Mouse (Mus musculus) embryonic stem cell, embryonic (primary cell): ENCODE measurements around the gene Ogg1.

Experiments used
- CTCF ChIA-PET, 4 experiments: fragments of 300-600 bp in 2 of 4; fragments of 350-600 bp in 2 of 4; sonication (Branson Sonifier 250); formaldehyde crosslinking; loops; one replicate each; lab custom pipeline; 2022; ENCODE audit warnings: inconsistent platforms in 2 of 4; lab: Charles Lee
- POLR2A ChIA-PET, 4 experiments: fragments of 300-600 bp in 2 of 4; fragments of 350-600 bp in 2 of 4; sonication (Branson Sonifier 250); formaldehyde crosslinking; loops; one replicate each; lab custom pipeline; 2022; ENCODE audit warnings: antibody characterized with exemption in 4 of 4, inconsistent platforms in 1 of 4; lab: Charles Lee

The Ogg1 gene

GRCm38 (mm10) chr6:113326533-113327315 lies at the start of gene Ogg1:
Ogg1 (plus strand) TSS chr6:113326972.
- CTCF ChIA-PET, result interaction anchor here in 1 of 4 experiments (1.0 kb wide), 1 partner anchor 41 kb away, joined by 3 read pairs; no protein-coding TSS in a partner anchor
- POLR2A ChIA-PET, result interaction anchor here in 3 of 4 experiments (0.6 to 4.3 kb wide), 37 partner anchors 10 to 372 kb away, joined by 3 to 50 read pairs (median 4); partner anchors contain the start of genes Brpf1 (in 2 of the 3), Camk1 (in 1 of the 3), Cpne9 (in 1 of the 3) and Mtmr14 (in 1 of the 3)

DNA sequence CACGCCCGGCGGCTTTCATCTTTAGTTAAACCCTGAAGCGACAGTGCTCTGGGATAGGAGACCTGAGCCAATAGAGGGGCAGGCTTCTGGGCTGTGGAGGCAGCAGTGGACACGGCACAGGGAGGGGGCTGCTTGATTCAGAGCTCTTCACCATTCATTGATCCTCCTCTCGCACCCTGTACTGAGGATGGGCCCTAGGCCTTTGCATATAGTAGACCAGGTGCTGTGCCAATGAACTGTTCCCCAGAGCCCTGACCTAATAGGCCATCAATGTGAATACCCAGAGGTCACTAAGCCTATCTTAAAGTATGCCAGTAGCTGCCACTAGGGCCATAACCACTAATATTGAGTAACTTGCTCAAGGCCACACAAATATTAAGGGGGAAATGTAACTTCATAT lies 45.1 kb upstream of the Ogg1 start:
- ChIA-PET POLR2A (interaction anchor here in 3 of 4 experiments (0.6 to 7.4 kb wide), 11 partner anchors 13 to 186 kb away, joined by 3 to 64 read pairs (median 7); partner anchors contain the start of genes Brpf1 (in 2 of the 3) and Ogg1 (in 1 of the 3)), CTCF (interaction anchor here in 1 of 4 experiments (1.0 to 2.5 kb wide), 2 partner anchors 21 to 73 kb away, joined by 5 to 12 read pairs; no protein-coding TSS in a partner anchor)

- ChIA-PET POLR2A (interaction anchor here in 3 of 4 experiments (0.7 to 7.4 kb wide), 23 partner anchors 12 to 458 kb away, joined by 3 to 64 read pairs (median 5); partner anchors contain the start of genes Brpf1 (in 2 of the 3), Ogg1 (in 2 of the 3), Camk1 (in 1 of the 3) and Rpusd3 (in 1 of the 3)), CTCF (interaction anchor here in 2 of 4 experiments (0.7 to 2.5 kb wide), 4 partner anchors 20 to 73 kb away, joined by 3 to 12 read pairs (median 4); no protein-coding TSS in a partner anchor)
Measured at GRCm38 (mm10) chr6:113282101-113282802, 44.5 kb upstream of the Ogg1 start, which contains the start of gene Cpne9. Cpne9 (plus strand) TSS chr6:113282307.

DNA sequence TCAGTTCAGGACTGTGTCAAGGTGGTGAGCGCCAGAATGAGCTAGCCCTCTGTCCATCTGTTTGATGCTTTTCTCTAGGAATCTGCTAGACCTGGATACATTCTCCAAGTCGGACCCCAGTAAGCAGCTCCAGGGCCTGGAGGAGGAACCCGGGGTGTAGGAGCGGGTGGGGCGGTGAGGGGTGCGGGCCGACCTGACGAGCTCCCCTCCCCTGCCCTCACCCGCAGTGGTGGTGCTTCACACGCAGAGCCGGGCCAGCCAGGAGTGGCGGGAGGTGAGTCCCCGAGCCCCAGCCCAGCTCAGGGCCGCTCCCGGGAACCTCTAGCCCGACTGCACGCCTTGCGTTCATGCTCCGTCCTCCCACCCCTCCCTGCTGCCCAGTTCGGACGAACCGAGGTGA lies 43.8 kb upstream of the Ogg1 start:
- ChIA-PET CTCF (interaction anchor here in 2 of 4 experiments (0.6 to 2.5 kb wide), 7 partner anchors 19 to 245 kb away, joined by 3 to 12 read pairs (median 3); no protein-coding TSS in a partner anchor), POLR2A (interaction anchor here in 3 of 4 experiments (0.5 to 7.4 kb wide), 32 partner anchors 8 to 457 kb away, joined by 3 to 64 read pairs (median 4); partner anchors contain the start of genes Brpf1 (in 2 of the 3), Ogg1 (in 2 of the 3), Camk1 (in 1 of the 3) and Mtmr14 (in 1 of the 3))

- CTCF ChIA-PET, result interaction anchor here in 3 of 4 experiments (0.6 to 2.5 kb wide), 8 partner anchors 13 to 839 kb away, joined by 3 to 12 read pairs (median 4); no protein-coding TSS in a partner anchor
- POLR2A ChIA-PET, result interaction anchor here (0.5 to 7.4 kb wide), 34 partner anchors 9 to 456 kb away, joined by 3 to 64 read pairs (median 4); partner anchors contain the start of genes Brpf1 (in 2 of the 4), Mtmr14 (in 2 of the 4), Ogg1 (in 2 of the 4) and Camk1 (in 1 of the 4)
Measured at GRCm38 (mm10) chr6:113283500-113283899, 43.3 kb upstream of the Ogg1 start.

DNA sequence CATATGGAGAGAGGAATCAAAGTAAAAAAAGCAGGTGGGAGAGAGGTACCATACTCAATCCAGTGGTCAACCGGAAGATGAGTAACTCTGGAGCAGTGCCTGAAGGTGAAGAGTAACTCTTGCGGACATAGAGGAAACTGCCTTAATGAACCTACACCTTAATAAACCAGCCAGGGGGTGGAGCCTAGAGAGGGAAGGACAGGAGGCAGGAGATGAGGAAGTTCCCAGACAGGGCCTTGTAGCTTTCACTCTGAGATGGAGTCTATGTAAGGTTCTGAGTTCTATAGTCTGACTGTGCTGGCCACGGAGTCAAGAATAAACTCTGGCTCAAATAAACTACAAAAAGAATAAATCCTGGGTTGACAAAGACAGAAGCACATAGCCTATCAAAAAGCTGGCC lies 41.8 kb upstream of the Ogg1 start:
- CTCF ChIA-PET, result no interaction called here
- POLR2A ChIA-PET, result interaction anchor here in 3 of 4 experiments (1.0 to 7.4 kb wide), 11 partner anchors 9 to 327 kb away, joined by 3 to 64 read pairs (median 6); partner anchors contain the start of genes Brpf1 (in 2 of the 3), Camk1 (in 1 of the 3) and Thumpd3 (in 1 of the 3)

DNA sequence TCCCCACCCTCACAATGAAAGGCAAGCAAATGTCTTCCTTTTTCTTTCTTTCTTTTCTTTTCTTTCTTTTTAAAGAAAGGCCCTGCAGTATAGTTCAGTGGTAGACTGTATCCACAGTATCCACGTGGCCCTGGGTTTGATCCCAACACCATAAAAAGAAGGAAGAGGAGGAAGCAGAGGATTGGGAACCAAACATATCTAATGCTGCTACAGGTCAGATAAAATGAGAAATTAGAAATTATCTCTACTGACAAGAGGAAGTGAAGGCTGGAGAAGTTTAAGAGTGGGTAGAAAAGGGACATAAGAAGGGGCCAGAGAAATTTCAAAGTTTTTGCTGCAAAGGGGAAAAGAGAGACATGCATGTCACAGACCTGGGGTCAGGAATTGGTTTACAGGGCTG lies 40.5 kb upstream of the Ogg1 start:
- CTCF ChIA-PET, result no interaction called here
- POLR2A ChIA-PET, result interaction anchor here in 1 of 4 experiments (2.5 to 7.4 kb wide), 3 partner anchors 10 to 20 kb away, joined by 5 to 64 read pairs (median 54); partner anchors contain the start of gene Brpf1

GRCm38 (mm10) chr6:113287236-113287635 lies 39.5 kb upstream of the Ogg1 start:
- POLR2A ChIA-PET, result interaction anchor here in 2 of 4 experiments (1.5 to 3.0 kb wide), 3 partner anchors 9 to 21 kb away, joined by 3 to 15 read pairs (median 5); partner anchors contain the start of gene Brpf1 (in 1 of the 2)
- CTCF ChIA-PET, result no interaction called here

- POLR2A ChIA-PET, result interaction anchor here in 3 of 4 experiments (0.5 to 3.0 kb wide), 11 partner anchors 9 to 105 kb away, joined by 3 to 15 read pairs (median 4); partner anchors contain the start of gene Brpf1 (in 2 of the 3)
- CTCF ChIA-PET, result interaction anchor here in 2 of 4 experiments (0.7 to 1.5 kb wide), 3 partner anchors 11 to 16 kb away, joined by 6 to 7 read pairs (median 6); no protein-coding TSS in a partner anchor
Measured at GRCm38 (mm10) chr6:113289346-113289745, 37.4 kb upstream of the Ogg1 start.

- POLR2A ChIA-PET, result interaction anchor here in 2 of 4 experiments (1.5 to 3.0 kb wide), 5 partner anchors 11 to 18 kb away, joined by 4 to 15 read pairs (median 4); partner anchors contain the start of gene Brpf1 (in 2 of the 2)
- CTCF ChIA-PET, result no interaction called here
Measured at GRCm38 (mm10) chr6:113290346-113290745, 36.4 kb upstream of the Ogg1 start.

DNA sequence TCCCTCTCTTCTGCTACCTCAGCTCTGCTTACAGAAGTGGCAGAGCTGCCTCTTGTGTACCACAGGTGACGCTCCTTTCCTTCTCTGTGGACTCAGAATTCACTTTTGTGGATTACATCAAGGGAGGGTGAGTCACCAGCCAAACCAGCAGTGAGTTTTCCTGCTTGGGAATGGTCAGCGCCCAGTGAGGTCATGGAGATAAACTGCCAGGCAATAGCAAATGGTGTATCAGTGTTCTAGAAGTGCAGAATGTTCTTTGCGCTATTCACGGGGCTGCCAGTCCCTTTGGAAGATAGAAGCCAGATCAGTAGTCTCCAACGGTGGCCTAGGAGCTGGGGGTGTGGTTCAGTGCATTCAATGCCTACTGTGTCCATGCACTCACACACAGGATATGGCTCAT lies 33.8 kb upstream of the Ogg1 start:
- CTCF ChIA-PET, result interaction anchor here in 1 of 4 experiments (1.2 kb wide), 1 partner anchor 9 kb away, joined by 4 read pairs; no protein-coding TSS in a partner anchor
- POLR2A ChIA-PET, result interaction anchor here in 2 of 4 experiments (1.2 to 6.3 kb wide), 4 partner anchors 9 to 25 kb away, joined by 3 to 54 read pairs (median 22); partner anchors contain the start of gene Cpne9 (in 2 of the 2)

GRCm38 (mm10) chr6:113296046-113296445 lies 30.7 kb upstream of the Ogg1 start:
- CTCF ChIA-PET, result interaction anchor here in 2 of 4 experiments (0.7 to 1.3 kb wide), 3 partner anchors 10 to 120 kb away, joined by 3 read pairs; no protein-coding TSS in a partner anchor
- POLR2A ChIA-PET, result interaction anchor here in 2 of 4 experiments (0.8 to 6.3 kb wide), 13 partner anchors 8 to 220 kb away, joined by 3 to 72 read pairs (median 4); partner anchors contain the start of genes Cpne9 (in 2 of the 2), Brpf1 (in 1 of the 2) and Mtmr14 (in 1 of the 2)

DNA sequence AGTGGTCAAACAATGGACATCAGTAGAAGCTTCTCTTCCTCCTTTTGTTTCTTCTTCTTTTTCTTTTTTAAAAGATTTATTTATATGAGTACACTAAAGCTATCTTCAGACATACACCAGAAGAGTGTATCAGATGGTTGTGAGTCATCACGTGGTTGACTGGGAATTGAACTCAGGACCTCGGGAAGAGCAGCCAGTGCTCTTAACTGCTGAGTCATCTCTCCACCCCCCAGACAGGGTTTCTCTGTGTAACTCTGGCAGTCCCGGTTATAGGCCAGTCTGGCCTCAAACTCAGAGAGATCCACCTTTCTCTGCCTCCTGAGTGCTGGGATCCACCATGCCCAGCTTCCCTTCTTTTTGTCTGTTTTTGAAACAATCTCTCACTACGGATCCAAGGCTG lies 30.1 kb upstream of the Ogg1 start:
- CTCF ChIA-PET, result interaction anchor here in 3 of 4 experiments (0.5 to 1.8 kb wide), 5 partner anchors 10 to 1882 kb away, joined by 3 to 8 read pairs (median 3); no protein-coding TSS in a partner anchor
- POLR2A ChIA-PET, result interaction anchor here in 2 of 4 experiments (0.8 to 6.3 kb wide), 14 partner anchors 9 to 221 kb away, joined by 3 to 72 read pairs (median 4); partner anchors contain the start of genes Cpne9 (in 2 of the 2), Brpf1 (in 1 of the 2) and Mtmr14 (in 1 of the 2)

- ChIA-PET CTCF (interaction anchor here (0.5 to 2.5 kb wide), 11 partner anchors 13 to 395 kb away, joined by 3 to 12 read pairs (median 4); partner anchors contain the start of genes Cpne9 (in 1 of the 4), Mtmr14 (in 1 of the 4) and Tatdn2 (in 1 of the 4)), POLR2A (interaction anchor here in 2 of 4 experiments (0.9 to 1.5 kb wide), 5 partner anchors 12 to 37 kb away, joined by 3 to 5 read pairs (median 4); no protein-coding TSS in a partner anchor)
Measured at GRCm38 (mm10) chr6:113301350-113301749, 25.4 kb upstream of the Ogg1 start.

- ChIA-PET POLR2A (interaction anchor here in 2 of 4 experiments (0.6 to 1.5 kb wide), 5 partner anchors 13 to 171 kb away, joined by 3 to 5 read pairs (median 3); no protein-coding TSS in a partner anchor), CTCF (interaction anchor here (0.5 to 2.5 kb wide), 22 partner anchors 10 to 264 kb away, joined by 3 to 12 read pairs (median 3); partner anchors contain the start of genes Camk1 (in 1 of the 4), Cpne9 (in 1 of the 4) and Mtmr14 (in 1 of the 4))
Measured at GRCm38 (mm10) chr6:113302258-113302657, 24.5 kb upstream of the Ogg1 start.
